Comparison of ENCODE assay signal across 11 mouse cellular contexts in the genomic region with DNA sequence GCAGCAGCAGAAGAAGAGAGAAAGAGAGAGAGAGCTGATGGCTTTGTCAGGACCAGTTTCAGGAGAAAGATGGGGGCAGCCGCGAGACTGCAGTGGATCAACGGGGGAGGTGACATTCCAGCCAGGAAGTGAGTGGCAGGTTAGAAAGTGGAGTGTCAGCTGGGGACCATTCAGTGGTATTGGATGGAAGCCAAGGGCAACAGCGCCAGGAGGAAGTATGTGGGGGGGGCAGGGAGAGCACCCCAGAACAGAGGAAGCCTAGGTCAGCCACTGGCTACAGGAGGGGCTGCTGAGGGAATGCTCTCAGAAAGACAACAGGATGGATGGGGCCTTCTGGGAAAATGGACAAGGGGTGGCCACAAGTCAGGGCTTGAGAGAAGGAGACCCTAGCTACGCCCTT. TPM values are rescaled to one million over a fixed set of nuclear protein-coding genes. Genes with fewer than 3 reads are reported as not detected.
A peak's percentile ranks its signal among the peaks of the same experiment; 100 is the strongest.
DNase-seq lines count a peak whose midpoint lies in the region; ATAC-seq and TF ChIP-seq lines count a peak whose summit lies in the region.
"Had no signal": no experiment of that assay in that cellular context is flagged by ENCODE, and none has a peak within 500 bp of the region (broad histone marks: within the 10 kb centered on the region; RNA-seq: fewer than 3 reads in every experiment).

No protein-coding gene starts in this region.

- peaks cover 56% of the 10 kb centered on the region for H3K27me3 ChIP-seq in heart, embryonic 13.5 days (replicated peaks)
- no peaks in the 10 kb centered on the region for H3K27me3 ChIP-seq in lung, postnatal 0 days (replicated peaks; ENCODE audit: insufficient read depth, low read length)
- no peaks in the 10 kb centered on the region; the same call in 1 of the 2 replicates for H3K27me3 ChIP-seq in hindbrain, embryonic 12.5 days
- H3K27me3 ChIP-seq in stomach, embryonic 14.5 days (ENCODE audit: control insufficient read depth, insufficient read depth, low read length): no peaks in the 10 kb centered on the region
- H3K27me3 ChIP-seq: Patski had no signal

- 18% methylated on average over 5 of the region's 5 CpGs for WGBS in heart, embryonic 13.5 days
- WGBS in lung, postnatal 0 days: 16% methylated on average over 5 of the region's 5 CpGs
- 37% methylated on average over 5 of the region's 5 CpGs for WGBS in hindbrain, embryonic 12.5 days
- WGBS in stomach, embryonic 14.5 days: 22% methylated on average over 5 of the region's 5 CpGs

- no peak for ATAC-seq in heart, embryonic 13.5 days (ENCODE audit: extremely low read depth, insufficient number of reproducible peaks, low FRiP score, low TSS enrichment)
- peak; percentile 26 for ATAC-seq in lung, postnatal 0 days
- ATAC-seq in hindbrain, embryonic 12.5 days (ENCODE audit: low FRiP score): no peak
- no peak for ATAC-seq in stomach, embryonic 14.5 days (ENCODE audit: insufficient number of reproducible peaks, insufficient read depth, low FRiP score, low read depth)
- ATAC-seq: intestine, embryonic 15.5 days; Patski had no signal

- H3K9ac ChIP-seq in heart, embryonic 13.5 days: peak overlapping the region; percentile 37; the same call in 1 of the 2 replicates
- H3K9ac ChIP-seq in lung, postnatal 0 days (replicated peaks; ENCODE audit: low read depth): no peak overlapping the region
- no peak overlapping the region for H3K9ac ChIP-seq in hindbrain, embryonic 12.5 days
- H3K9ac ChIP-seq in stomach, embryonic 14.5 days (replicated peaks; ENCODE audit: low read depth, low read length): no peak overlapping the region
- H3K9ac ChIP-seq: intestine, embryonic 15.5 days; liver, embryonic 13.5 days had no signal

- TF ChIP-seq CTCF in lung, postnatal 0 days (IDR thresholded peaks at IDR 0.05): no peak; the same call in 1 of the 2 replicates

- H3K4me1 ChIP-seq in heart, embryonic 13.5 days: peaks cover 43% of the 10 kb centered on the region
- H3K4me1 ChIP-seq in lung, postnatal 0 days (ENCODE audit: insufficient read depth, low read depth, low read length): no peaks in the 10 kb centered on the region; the same call in 1 of the 2 replicates
- peaks cover 30% of the 10 kb centered on the region for H3K4me1 ChIP-seq in hindbrain, embryonic 12.5 days
- peaks cover 5% of the 10 kb centered on the region; the same call in 1 of the 2 replicates for H3K4me1 ChIP-seq in stomach, embryonic 14.5 days (ENCODE audit: control insufficient read depth, insufficient read depth, low read length)

- H3K9me3 ChIP-seq in heart, embryonic 13.5 days: no peaks in the 10 kb centered on the region
- no peaks in the 10 kb centered on the region for H3K9me3 ChIP-seq in lung, postnatal 0 days (ENCODE audit: low read length)
- no peaks in the 10 kb centered on the region for H3K9me3 ChIP-seq in hindbrain, embryonic 12.5 days (replicated peaks)
- H3K9me3 ChIP-seq in stomach, embryonic 14.5 days (ENCODE audit: control insufficient read depth, low read depth, low read length): no peaks in the 10 kb centered on the region
- H3K9me3 ChIP-seq: intestine, embryonic 15.5 days; liver, embryonic 13.5 days had no signal

- DNase-seq in heart, adult 9 months (ENCODE audit: low spot score in 2 of 2): no peak
- DNase-seq in lung, postnatal 0 days (ENCODE audit: low spot score): peak; percentile 61
- DNase-seq in lung, postnatal 25 days (ENCODE audit: low spot score): no peak
- no peak for DNase-seq in adrenal gland, adult (ENCODE audit: inconsistent age in 2 of 2, low spot score in 1 of 2)
- no peak for DNase-seq in gastrocnemius, postnatal 14 days
- DNase-seq: liver, embryonic 13.5 days had no signal

- H3K36me3 ChIP-seq in heart, embryonic 13.5 days: 0 out of 2 replicates have a peak, but pooled peaks cover 5% of the 10 kb centered on the region
- H3K36me3 ChIP-seq in lung, postnatal 0 days (ENCODE audit: insufficient read depth, low read length): no peaks in the 10 kb centered on the region
- no peaks in the 10 kb centered on the region for H3K36me3 ChIP-seq in hindbrain, embryonic 12.5 days
- H3K36me3 ChIP-seq in stomach, embryonic 14.5 days (ENCODE audit: control insufficient read depth, insufficient read depth, low read length): no peaks in the 10 kb centered on the region
- H3K36me3 ChIP-seq: intestine, embryonic 15.5 days; liver, embryonic 13.5 days had no signal

- H3K4me3 ChIP-seq in heart, embryonic 13.5 days: no peak overlapping the region
- H3K4me3 ChIP-seq in lung, postnatal 0 days (ENCODE audit: low read depth, low read length): no peak overlapping the region
- H3K4me3 ChIP-seq in hindbrain, embryonic 12.5 days: no peak overlapping the region
- no peak overlapping the region for H3K4me3 ChIP-seq in stomach, embryonic 14.5 days (ENCODE audit: low read depth, low read length)
- H3K4me3 ChIP-seq: intestine, embryonic 15.5 days; liver, embryonic 13.5 days had no signal

- H3K27ac ChIP-seq in heart, embryonic 13.5 days (replicated peaks): peak overlapping the region; percentile 86
- no peak overlapping the region for H3K27ac ChIP-seq in lung, postnatal 0 days (ENCODE audit: low read length)
- peak overlapping the region; percentile 53; the same call in 1 of the 2 replicates for H3K27ac ChIP-seq in hindbrain, embryonic 12.5 days
- peak overlapping the region; percentile 61; the same call in 1 of the 2 replicates for H3K27ac ChIP-seq in stomach, embryonic 14.5 days (ENCODE audit: low read length)
- H3K27ac ChIP-seq: intestine, embryonic 15.5 days; liver, embryonic 13.5 days had no signal

- intact Hi-C loops in gastrocnemius, postnatal 14 days (cut with DNase I; ENCODE audit: low total_unique reads): no loop called here

- no peak for TF ChIP-seq EP300 in lung, postnatal 0 days (IDR thresholded peaks at IDR 0.05)

- peak overlapping the region; percentile 20; the same call in 1 of the 2 replicates for H3K4me2 ChIP-seq in heart, embryonic 13.5 days
- no peak overlapping the region for H3K4me2 ChIP-seq in lung, postnatal 0 days (replicated peaks; ENCODE audit: low read depth, low read length)
- H3K4me2 ChIP-seq in hindbrain, embryonic 12.5 days (replicated peaks): no peak overlapping the region
- H3K4me2 ChIP-seq in stomach, embryonic 14.5 days (replicated peaks; ENCODE audit: low read depth, low read length): no peak overlapping the region
- H3K4me2 ChIP-seq: intestine, embryonic 15.5 days; liver, embryonic 13.5 days had no signal

RNA-seq across cellular contexts. Expression of gene Adgrb2, which starts 17.0 kb away (rescaled TPM):
- 1.4 and 1.6 TPM in 2 replicates for polyA plus RNA-seq in heart, embryonic 13.5 days (2015; fragmentation: Nextera tagmentation; extraction: Ambion mirVana)
- 0.21 and 0.33 TPM in 2 replicates for polyA plus RNA-seq in lung, postnatal 0 days (2015; fragmentation: Nextera tagmentation; extraction: Ambion mirVana)
- polyA plus RNA-seq in hindbrain, embryonic 12.5 days (2016; fragmentation: Nextera tagmentation; extraction: Ambion mirVana): 10.3 and 12.6 TPM in 2 replicates
- 2.6 and 4.0 TPM in 2 replicates for polyA plus RNA-seq in stomach, embryonic 14.5 days (2014; fragmentation: Nextera tagmentation; extraction: Ambion mirVana)
- 1 to 10 TPM; 1.0 to 1.5 TPM for total RNA-seq in gastrocnemius, postnatal 14 days (2021)

RNA-seq across cellular contexts. Expression of gene Col16a1, which starts 45.9 kb away (rescaled TPM):
- polyA plus RNA-seq in heart, embryonic 13.5 days (2015; fragmentation: Nextera tagmentation; extraction: Ambion mirVana): 26.9 and 30.4 TPM in 2 replicates
- 26.2 and 30.1 TPM in 2 replicates for polyA plus RNA-seq in lung, postnatal 0 days (2015; fragmentation: Nextera tagmentation; extraction: Ambion mirVana)
- polyA plus RNA-seq in hindbrain, embryonic 12.5 days (2016; fragmentation: Nextera tagmentation; extraction: Ambion mirVana): 29.8 and 32.5 TPM in 2 replicates
- polyA plus RNA-seq in stomach, embryonic 14.5 days (2014; fragmentation: Nextera tagmentation; extraction: Ambion mirVana): 80.0 and 95.1 TPM in 2 replicates
- 10 to 100 TPM; 37.9 to 46.5 TPM for total RNA-seq in gastrocnemius, postnatal 14 days (2021)
